Mouse (Mus musculus): ENCODE measurements around the gene Skint8.
"Not testable (repeated sequence)": the region's sequence is repeated elsewhere in the genome, so short reads cannot be mapped to it uniquely, and the experiment has no call there.

Gene Skint8

DNA sequence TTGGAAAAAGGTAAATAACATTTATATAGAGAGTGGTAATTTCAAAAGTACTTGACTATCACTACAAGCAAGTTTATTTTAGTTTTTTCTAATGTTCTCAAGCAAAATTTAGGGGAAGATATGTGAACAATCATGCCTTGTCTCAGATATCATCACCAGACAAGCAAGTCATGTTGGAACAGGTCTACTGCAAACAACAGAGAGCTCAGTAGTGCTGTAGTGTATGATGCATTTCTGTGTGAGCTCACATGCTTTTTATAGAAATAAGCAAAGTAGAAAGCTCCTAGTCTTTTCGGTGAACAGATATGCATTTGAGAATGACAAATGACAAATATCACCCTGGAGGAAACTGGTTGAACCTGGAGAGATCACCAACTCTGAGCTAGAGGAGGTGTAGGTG is at the start of gene Skint8:
TSS of gene Skint8 (plus strand) at position 301 of the 400 bp plus-strand sequence.
- no peak for ATAC-seq (ENCODE audit: insufficient number of reproducible peaks, low FRiP score, low TSS enrichment)

DNA sequence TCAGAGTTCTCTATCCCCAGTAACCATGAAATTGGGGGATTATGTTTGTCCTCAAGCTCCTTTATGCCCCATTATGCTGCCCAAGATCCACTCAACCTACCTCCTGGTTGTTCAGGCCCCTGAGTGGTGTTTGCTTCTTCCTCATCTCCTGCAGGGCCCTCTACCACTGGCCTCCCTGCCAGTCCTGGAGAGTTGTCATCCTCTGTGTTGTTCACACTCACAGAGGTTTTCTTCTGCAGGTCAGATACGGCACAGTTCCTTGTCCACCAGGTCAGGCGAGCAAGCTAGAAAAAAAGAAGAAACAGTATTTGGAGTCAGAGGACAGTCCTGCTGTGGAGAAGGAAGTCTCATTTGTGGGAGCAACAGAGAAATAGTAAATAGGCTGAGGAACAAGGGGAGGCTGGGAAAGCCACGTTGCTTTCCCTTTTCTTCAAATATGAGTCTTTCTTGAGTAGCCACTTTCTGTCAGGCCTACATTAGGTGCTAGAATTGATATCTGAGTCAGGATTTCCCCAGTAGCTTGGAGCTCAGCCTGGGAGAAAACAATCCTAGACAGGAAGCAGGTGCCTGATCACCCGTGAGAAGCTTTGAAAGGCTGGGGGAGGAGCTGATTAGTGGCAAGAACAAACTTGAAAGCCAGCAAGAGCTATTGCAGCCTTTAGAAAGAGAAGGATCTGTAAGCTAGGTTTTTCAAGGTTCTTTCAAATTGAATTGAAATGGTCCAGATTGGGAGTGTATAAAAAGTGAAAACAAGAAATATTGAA is 38.9 kb upstream of the Skint8 start:
- no peak for ATAC-seq (ENCODE audit: insufficient number of reproducible peaks, low FRiP score, low TSS enrichment)

GRCm38 (mm10) chr4:111883543-111883942 is 35.6 kb upstream of the Skint8 start:
- ATAC-seq (ENCODE audit: insufficient number of reproducible peaks, low FRiP score, low TSS enrichment) = no peak

- ATAC-seq (ENCODE audit: insufficient number of reproducible peaks, low FRiP score, low TSS enrichment) = peak; percentile 51; the same call in 1 of the 2 replicates
Measured at GRCm38 (mm10) chr4:111886018-111886417, 33.2 kb upstream of the Skint8 start.

- peak; percentile 49; the same call in 1 of the 2 replicates for ATAC-seq (ENCODE audit: insufficient number of reproducible peaks, low FRiP score, low TSS enrichment)
Measured at GRCm38 (mm10) chr4:111886607-111887006, 32.6 kb upstream of the Skint8 start.

- no peak for ATAC-seq (ENCODE audit: insufficient number of reproducible peaks, low FRiP score, low TSS enrichment)
Measured at GRCm38 (mm10) chr4:111892138-111892537, 27.1 kb upstream of the Skint8 start.

DNA sequence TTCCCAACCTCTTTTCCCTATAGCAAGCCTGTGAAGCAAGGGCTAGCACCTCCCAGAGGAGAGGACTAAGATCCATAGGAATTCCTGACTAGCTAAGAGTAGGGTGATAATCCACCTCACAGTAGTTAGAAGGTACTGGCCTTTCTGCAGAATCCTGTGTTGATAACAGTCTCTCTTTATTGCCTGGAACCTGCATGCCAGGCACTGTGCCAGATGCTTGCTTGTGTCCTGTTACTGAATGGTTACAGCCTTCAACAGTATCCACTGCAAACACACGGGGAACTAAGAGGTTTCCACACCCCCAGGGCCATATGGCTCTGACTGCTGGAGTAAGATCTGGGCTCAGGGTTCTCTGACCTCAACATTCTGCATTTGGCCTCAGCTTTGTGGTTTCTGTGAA is 21.4 kb upstream of the Skint8 start:
- no peak for ATAC-seq (ENCODE audit: insufficient number of reproducible peaks, low FRiP score, low TSS enrichment)

- ATAC-seq (ENCODE audit: insufficient number of reproducible peaks, low FRiP score, low TSS enrichment) = no peak
Measured at GRCm38 (mm10) chr4:111898566-111898965, 20.6 kb upstream of the Skint8 start.

- not testable (repeated sequence) for ATAC-seq (ENCODE audit: insufficient number of reproducible peaks, low FRiP score, low TSS enrichment)
Measured at GRCm38 (mm10) chr4:111900491-111900890, 18.7 kb upstream of the Skint8 start.

DNA sequence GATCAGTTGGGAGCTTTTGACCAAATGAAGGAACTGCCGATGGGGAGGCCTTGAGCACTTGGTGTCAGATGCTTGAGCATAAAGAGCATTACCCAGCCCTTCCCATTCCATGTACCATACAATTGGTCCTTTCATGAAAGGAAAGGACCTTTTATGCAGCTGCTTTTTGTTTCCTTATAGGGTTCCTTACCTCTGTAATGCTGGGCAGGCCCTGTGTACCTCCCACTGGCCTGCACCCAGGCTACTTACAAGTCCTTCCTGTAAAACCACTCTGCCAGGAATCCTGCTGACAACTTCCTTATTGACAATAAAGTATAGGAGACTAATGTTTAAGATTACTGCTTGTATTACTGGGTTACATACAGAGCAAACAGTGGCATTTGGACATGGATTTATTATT is 17.7 kb upstream of the Skint8 start:
- ATAC-seq (ENCODE audit: insufficient number of reproducible peaks, low FRiP score, low TSS enrichment) = no peak

DNA sequence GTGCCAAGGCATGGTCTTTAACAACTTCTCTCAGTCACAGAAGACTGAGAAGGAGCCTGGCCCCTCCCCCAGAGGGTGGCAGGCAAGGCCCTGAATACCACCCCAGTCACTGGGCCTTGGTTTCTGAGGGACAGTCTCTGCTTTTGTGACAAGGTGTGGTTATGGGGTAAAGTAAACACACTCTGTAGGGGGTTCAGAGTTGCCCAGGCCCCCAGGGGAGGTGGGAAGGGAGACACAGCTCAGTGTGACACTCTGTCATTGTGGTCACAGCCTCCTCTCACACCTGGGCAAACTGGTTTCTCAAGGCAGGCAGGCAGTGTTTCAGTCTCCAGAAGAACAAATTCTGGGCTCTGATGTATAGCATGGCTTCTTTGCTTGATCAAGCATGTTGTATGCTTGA is 16.4 kb upstream of the Skint8 start, which contains the start of gene Slc5a9:
TSS of gene Slc5a9 (minus strand) at position 144 of the 400 bp plus-strand sequence.
- ATAC-seq (ENCODE audit: insufficient number of reproducible peaks, low FRiP score, low TSS enrichment) = no peak

GRCm38 (mm10) chr4:111907926-111908325 is 11.3 kb upstream of the Skint8 start:
- no peak for ATAC-seq (ENCODE audit: insufficient number of reproducible peaks, low FRiP score, low TSS enrichment)

GRCm38 (mm10) chr4:111961309-111961708 is 42.1 kb downstream of the Skint8 start:
- no peak for ATAC-seq (ENCODE audit: insufficient number of reproducible peaks, low FRiP score, low TSS enrichment)

DNA sequence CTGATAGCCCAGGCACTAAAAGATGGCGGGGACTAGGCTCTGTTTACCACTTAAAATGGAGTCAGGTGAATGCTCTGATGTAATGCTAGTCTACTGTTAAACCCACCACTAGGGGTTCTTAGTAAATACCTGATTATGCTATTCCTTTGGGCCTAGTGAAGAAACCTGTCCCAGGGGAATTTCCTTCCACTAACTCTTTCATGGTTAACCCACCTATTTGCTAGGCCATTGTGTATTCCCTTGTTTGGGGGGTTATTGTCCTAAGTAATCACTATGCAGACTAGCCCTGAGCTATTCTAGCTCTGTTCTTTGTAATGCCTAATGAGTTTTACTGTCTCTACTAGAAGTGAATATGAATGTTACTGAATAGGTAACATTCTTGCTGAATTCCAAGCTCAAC is 44.0 kb downstream of the Skint8 start:
- ATAC-seq (ENCODE audit: insufficient number of reproducible peaks, low FRiP score, low TSS enrichment) = not testable (repeated sequence)

DNA sequence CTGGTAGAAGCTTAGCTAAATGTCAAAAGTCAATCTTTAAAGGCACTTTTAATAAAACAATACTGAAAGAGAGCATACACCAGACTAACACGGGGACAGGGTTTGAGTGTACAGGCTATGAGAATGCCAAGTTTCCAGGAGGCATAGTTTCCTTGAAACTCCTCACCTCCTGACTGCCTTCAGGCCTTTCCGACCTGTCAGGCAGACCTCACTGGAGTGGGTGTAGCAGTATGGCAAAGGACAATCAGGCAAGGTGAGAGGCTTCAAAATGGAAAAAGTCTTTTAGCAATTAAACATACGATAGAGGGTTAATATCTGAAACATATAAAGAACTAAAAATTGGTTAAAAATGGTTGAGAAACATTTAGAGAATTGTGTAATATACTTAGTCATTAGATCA is 44.5 kb downstream of the Skint8 start:
- no peak for ATAC-seq (ENCODE audit: insufficient number of reproducible peaks, low FRiP score, low TSS enrichment)

DNA sequence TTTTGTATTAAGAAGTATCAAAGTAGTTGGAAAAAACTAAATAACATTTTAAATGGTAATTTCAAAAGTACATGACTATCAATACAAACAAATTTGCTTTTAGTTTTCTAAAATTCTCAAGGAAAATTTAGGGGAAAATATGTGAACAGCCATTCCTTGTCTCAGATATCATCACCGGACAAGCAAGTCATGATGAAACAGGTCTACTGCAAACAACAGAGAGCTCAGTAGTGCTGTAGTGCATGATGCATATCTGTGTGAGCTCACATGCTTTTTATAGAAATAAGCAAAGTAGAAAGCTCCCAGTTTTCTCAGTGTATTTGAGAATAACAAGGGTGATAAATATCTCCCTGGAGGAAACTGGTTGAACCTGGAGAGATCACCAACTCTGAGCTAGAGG is 53.4 kb downstream of the Skint8 start, which contains the start of gene Skint7:
TSS of gene Skint7 (plus strand) at position 301 of the 400 bp plus-strand sequence.
- no peak for ATAC-seq (ENCODE audit: insufficient number of reproducible peaks, low FRiP score, low TSS enrichment)
